Mouse (Mus musculus) ovary, postnatal 10 days (tissue): ENCODE measurements around the gene 4930430A15Rik.

Experiments used
- DNase-seq: peaks from one replicate; pipeline ENCODE4 v3.0.0; 2022; ENCODE audit warnings: low spot score

4930430A15Rik gene

DNA sequence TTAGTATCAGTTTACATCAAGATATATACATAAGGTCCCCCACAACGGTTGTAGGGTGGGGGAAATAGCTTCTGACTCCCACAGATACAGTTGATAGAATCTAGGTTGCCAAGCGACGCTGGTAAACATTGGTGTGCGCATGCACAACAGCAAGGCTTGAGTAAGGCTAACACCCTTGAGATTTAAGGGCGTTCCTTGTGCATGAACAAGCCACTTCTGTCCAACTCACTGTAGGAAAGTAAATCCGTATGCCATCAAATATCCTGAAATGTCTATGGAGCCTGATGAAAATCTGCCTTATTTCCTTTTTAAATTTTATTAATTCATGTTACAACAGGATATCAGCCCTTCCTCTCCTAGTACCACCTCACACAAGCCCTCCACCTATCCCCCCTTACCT lies at the start of gene 4930430A15Rik:
Gene 4930430A15Rik, minus strand, starts transcription at position 101 of the 400 bp plus-strand sequence.
- no peak for DNase-seq

DNA sequence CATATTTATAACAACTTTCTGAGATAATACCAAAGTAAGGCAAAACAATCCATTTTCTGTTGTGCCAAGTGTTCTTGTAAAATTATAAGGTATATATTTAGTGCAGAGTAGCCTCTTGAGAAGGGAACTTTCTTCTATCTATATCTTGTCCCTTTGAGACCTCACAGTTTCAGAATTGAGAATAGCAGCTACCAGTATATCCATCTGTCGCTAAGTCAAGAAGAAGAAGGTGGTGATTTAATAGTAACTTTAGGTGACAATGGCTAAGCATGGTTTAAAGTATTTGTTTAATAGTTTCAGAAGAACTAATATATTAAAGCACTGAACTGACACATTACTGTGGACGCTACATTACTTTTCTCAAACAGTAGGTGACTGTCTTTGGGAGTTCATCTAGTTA lies 44.6 kb upstream of the 4930430A15Rik start, which contains the start of gene Olfr1277:
Gene Olfr1277, minus strand, starts transcription at position 101 of the 400 bp plus-strand sequence.
- DNase-seq: no peak

DNA sequence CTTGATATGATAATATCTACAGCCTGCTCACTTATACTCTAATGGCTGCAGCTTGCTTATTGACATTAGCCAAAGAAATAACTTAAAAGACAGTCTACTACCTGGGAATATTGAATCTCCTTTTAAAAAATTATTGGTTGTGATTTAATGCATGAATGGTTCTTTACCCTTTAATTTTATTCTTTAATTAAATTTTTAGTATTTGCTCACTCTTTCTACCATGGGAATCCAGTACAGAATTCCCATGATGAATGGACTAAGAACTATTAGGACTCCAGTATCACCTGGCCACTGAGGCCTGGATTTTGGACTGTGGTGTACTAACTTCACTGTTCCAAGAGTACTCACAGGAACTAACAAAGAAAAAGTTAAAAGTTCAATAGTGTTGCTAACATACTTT lies 24.8 kb upstream of the 4930430A15Rik start, which contains the start of gene Olfr1276:
Gene Olfr1276, plus strand, starts transcription at position 301 of the 400 bp plus-strand sequence.
- no peak for DNase-seq

DNA sequence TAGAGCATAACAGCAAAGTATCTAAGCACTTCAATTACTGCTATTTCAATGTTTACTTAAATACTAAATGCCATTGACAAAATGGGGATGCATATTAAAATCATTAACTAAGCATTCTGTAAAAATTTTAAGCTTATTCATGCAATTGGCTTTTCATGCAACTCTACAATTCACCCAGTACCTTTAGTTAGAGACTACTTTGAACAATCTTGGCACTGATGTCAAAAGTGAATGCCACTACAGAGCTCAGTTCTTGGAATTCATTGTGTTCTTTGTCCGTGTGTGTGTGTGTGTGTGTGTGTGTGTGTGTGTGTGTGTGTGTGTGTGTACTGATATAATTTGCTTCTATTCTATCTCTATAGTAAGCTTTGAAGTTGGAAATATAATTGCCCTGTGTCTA lies 5.8 kb upstream of the 4930430A15Rik start, which contains the start of gene Olfr1275:
Gene Olfr1275, minus strand, starts transcription at position 101 of the 400 bp plus-strand sequence.
- no peak for DNase-seq

DNA sequence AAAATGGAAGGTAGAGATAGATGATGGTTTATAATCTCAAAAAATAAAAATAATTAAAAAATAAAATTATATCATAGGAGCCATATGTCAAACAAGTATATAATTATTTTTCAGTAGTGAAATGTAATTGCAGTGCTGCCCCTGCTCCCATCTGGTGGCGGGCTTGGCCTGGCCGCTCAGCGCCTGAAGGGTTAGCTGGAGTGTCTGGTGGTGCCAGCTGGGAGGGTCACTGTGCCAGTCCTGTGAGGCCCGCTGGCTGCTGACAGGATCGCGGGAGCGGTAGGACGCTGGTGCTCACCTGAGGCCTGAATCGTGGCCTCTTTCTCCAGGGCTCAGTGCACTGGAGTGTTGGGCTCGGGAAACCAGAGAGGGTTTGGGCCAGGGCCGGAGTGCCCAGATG lies 47.3 kb downstream of the 4930430A15Rik start:
- no peak for DNase-seq

DNA sequence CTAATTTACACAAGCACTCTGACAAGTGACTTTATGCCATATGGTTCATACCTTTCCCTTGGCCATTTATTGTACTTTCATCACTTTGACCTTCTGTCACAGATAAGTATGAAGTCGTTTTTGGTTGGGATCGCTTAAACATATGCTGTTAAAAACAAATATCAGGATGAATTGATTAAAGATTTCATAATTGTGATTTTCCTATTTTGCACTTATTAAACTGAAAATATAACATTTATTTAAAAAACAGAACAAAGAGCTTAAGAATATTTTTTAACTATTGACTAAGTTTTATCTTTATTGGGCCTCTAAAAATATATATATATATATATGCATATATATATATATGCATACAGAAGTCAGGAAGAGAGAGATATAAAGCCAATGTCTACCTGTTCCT lies 76.6 kb downstream of the 4930430A15Rik start, which contains the start of gene Gm15130:
Gene Gm15130, minus strand, starts transcription at position 101 of the 400 bp plus-strand sequence.
- DNase-seq: no peak

DNA sequence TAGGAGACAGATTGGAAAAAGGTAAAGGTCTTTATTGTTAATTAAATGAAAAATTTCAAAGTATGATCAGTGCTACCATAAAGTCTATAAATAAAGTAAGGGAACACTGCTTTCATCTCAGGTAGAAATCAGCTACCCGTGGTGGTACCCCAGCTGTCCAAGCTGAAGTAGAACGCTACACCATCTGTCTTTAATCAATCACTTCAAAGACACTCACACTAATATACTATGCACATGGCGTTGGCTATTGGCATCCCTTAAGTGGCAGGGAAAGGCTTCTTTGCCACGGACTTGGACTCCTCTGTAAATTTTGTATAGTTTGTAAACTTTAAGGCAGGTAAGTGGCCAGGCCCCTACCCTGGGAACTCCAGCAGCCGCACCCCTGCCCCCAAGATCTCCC lies 93.7 kb downstream of the 4930430A15Rik start:
- no peak for DNase-seq
